Mouse (Mus musculus) layer of hippocampus, adult 9-11 months (tissue): Measurements from ENCODE around the gene Muc2.

Experiments used
- DNase-seq: peaks from one replicate; pipeline ENCODE4 v3.0.0; 2022

The Muc2 gene

DNA sequence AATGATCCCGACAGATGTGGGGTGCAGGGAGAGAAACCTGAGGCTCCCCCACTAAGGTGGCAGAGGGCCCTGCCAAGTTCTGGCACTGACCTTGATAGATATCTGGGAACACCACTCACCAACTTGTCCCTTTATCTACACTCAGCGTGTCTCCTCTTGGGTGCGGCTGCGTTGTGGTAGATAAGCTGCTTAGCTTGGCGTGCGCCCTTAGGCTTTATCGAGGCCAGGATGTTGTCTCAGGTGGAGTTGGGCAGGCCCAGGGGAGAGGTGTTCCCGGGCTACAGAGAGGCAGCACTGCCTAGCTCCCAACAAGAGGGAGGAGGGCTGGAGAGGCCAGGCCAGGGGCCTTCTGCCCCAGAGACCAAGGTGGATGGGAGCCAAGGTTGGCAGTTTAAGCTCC is 80.8 kb downstream of the Muc2 start:
- DNase-seq, result no peak

DNA sequence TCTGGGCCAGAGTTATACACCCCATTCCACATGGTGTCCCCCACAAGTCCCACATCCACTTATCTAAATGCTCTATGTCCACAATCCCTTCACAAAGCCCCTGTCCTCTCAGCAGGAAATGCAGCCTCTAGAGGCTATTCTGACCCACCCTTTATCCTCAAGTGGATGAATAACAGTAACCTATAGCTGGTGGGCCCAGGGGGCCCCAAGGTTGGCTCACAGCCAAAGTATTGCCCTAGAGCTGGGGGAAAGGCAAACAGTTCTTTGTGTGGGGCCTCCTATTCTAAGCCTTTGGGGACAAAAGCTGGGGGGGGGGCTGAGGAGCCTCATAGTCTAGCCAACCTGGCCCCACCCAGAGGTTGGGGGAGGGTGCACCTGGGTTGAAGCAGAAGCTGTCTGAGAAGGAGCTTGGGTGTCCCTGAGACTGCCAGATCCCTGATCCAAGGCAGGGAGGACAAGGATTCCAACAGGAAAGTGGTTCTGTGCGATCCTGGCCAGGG is 82.0 kb downstream of the Muc2 start:
- no peak for DNase-seq

DNA sequence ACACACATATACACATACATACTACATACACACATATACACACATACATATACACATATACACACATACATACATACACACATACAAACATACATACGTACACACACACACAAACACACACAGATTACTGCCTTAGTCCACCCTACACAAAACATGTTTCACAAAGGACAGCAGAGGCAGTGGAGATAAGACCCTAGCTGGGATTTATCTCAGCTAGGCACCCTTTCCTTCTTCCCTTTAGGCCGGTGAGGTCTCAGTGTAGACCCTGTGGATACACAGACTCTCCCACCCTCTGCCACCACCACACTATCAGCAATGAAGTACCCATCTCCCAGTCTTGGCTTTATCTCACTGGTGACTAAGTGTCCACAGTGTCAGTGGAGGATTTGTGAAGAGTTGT is 84.7 kb downstream of the Muc2 start:
- DNase-seq, result no peak

GRCm38 (mm10) chr7:141776199-141776598 is 86.1 kb downstream of the Muc2 start:
- DNase-seq, result no peak

DNA sequence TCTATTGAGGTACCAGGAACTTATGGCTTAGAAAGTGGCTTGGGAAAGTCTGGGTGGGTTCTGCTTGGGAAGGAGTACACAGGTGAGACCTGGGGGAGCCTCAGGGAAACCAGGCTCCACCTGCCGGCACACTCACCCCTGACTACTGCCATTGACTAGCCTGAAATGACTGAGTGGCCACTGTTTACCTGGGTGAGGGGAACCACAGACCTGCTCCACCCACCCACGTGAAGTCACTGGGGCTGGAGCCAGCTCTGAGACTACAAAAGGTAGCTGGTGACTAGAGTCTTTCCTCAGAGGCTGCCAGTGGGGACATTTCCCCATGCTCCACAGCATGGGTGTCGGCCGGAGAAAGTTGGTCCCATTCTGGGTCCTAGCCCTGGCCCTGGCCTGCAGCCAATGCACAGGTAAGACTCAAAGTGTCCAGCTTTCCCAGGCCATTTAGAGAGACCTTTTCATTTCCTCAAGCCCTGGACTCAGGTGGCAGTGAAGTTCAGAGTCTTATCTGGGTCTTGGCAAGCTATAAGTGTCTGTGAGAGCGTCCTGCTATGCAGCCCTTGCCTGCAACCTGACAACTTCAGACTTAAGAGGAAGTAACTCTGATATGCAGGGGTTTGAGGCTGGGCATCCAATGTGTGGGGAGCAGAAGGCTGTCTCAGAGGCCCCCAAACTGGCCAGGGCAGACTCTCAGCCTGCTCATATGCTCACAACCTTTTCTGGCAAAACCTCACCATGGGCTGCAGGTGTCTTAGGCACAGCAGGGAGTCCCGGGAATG is 98.7 kb downstream of the Muc2 start, which contains the start of gene Muc5ac:
TSS of gene Muc5ac (plus strand) at position 296 of the 776 bp plus-strand sequence.
- DNase-seq, result no peak

- DNase-seq, result no peak
Measured at GRCm38 (mm10) chr7:141794251-141794650, 104.1 kb downstream of the Muc2 start.

- DNase-seq, result no peak
Measured at GRCm38 (mm10) chr7:141803206-141803605, 113.1 kb downstream of the Muc2 start.
